Mouse (Mus musculus) liver, adult 2 months (tissue): Measurements from ENCODE around the gene Dnph1. TPM values are rescaled to one million over a fixed set of nuclear protein-coding genes. Genes with fewer than 3 reads are reported as not detected.
"Not testable (repeated sequence)": the region's sequence is repeated elsewhere in the genome, so short reads cannot be mapped to it uniquely, and the experiment has no call there.

Experiments
- DNase-seq: peaks from one replicate; pipeline ENCODE4 v3.0.0-alpha.2; 2011; ENCODE audit warnings: low read depth, low spot score; ENCODE audit errors: extremely low read depth
- H3K27ac ChIP-seq: fragments of 200-500 bp; replicated peaks from 2 replicates; pipeline ENCODE4 v1.5.1; 2012; ENCODE audit warnings: low read depth, mild to moderate bottlenecking, control low read depth, inconsistent platforms, low read length; ENCODE audit not compliant: insufficient read depth
- H3K27me3 ChIP-seq: fragments of 200-500 bp; 2 replicates; pipeline ENCODE4 v1.6.1; 2012; ENCODE audit warnings: mild to moderate bottlenecking, moderate library complexity, low read length, inconsistent platforms; ENCODE audit not compliant: control insufficient read depth, insufficient read depth
- H3K36me3 ChIP-seq: fragments of 200-500 bp; 2 replicates; pipeline ENCODE4 v1.6.1; 2012; ENCODE audit warnings: low read length, inconsistent platforms; ENCODE audit not compliant: control insufficient read depth, insufficient read depth
- H3K4me1 ChIP-seq: fragments of 200-500 bp; 2 replicates; pipeline ENCODE4 v1.6.1; 2011; ENCODE audit warnings: low read length; ENCODE audit not compliant: control insufficient read depth, insufficient read depth
- H3K4me3 ChIP-seq: fragments of 200-500 bp; 2 replicates; pipeline ENCODE4 v1.5.1; 2011; ENCODE audit warnings: low read depth, mild to moderate bottlenecking, control low read depth, low read length, moderate library complexity; ENCODE audit not compliant: insufficient read depth
- H3K79me2 ChIP-seq: fragments of 200-500 bp; 2 replicates; pipeline ENCODE4 v1.6.1; 2012; ENCODE audit warnings: inconsistent platforms, mild to moderate bottlenecking, low read length, moderate library complexity; ENCODE audit not compliant: control insufficient read depth, insufficient read depth
- H3K9ac ChIP-seq: fragments of 200-500 bp; 2 replicates; pipeline ENCODE4 v1.6.1; 2012; ENCODE audit warnings: low read depth, mild to moderate bottlenecking, control low read depth, inconsistent platforms, low read length
- CTCF ChIP-seq: fragments of 200-500 bp; IDR thresholded peaks from 2 replicates; pipeline ENCODE4 v1.5.1; 2011; ENCODE audit warnings: low read depth, low read length, control low read depth
- POLR2A ChIP-seq: fragments of 200-500 bp; IDR thresholded peaks from 2 replicates; pipeline ENCODE4 v1.6.1; 2011; ENCODE audit warnings: low read length, control low read depth; ENCODE audit not compliant: insufficient read depth; ENCODE audit errors: extremely low read depth
- WGBS: fragments of 180-500 bp; shearing (Covaris S2); methylation state at CpG from one replicate; pipeline ENCODE4 v1.1.7; 2018; 5-methylcytosine and 5-hydroxymethylcytosine counted together
- polyA plus RNA-seq: library from polyadenylated mRNA; depleted of rRNA; stranded (reverse); fragments of >200 nt; gene quantifications from 2 replicates; pipeline ENCODE4 v1.2.3, GENCODE M21; 2012
- total RNA-seq: library from RNA; depleted of rRNA; stranded (reverse); fragments of >200 nt; gene quantifications from 2 replicates; pipeline ENCODE4 v1.2.3, GENCODE M21; 2014

The Dnph1 gene
- total and polyA plus RNA-seq, 2 experiments = 9.0 to 13.3 TPM

- TF ChIP-seq POLR2A (no peak), CTCF (no peak)
- DNase-seq = no peak
- no peaks in the 10 kb centered on the region for H3K36me3 ChIP-seq
- 0 out of 2 replicates have a peak, but pooled peaks cover 3% of the 10 kb centered on the region for H3K4me1 ChIP-seq
- no peak overlapping the region for H3K9ac ChIP-seq
- peaks cover 5% of the 10 kb centered on the region; the same call in 1 of the 2 replicates for H3K27me3 ChIP-seq
- no peak overlapping the region for H3K4me3 ChIP-seq
- 13% methylated on average over 21 of the region's 22 CpGs for WGBS
- H3K79me2 ChIP-seq = no peaks in the 10 kb centered on the region
- H3K27ac ChIP-seq = no peak overlapping the region
Measured at GRCm38 (mm10) chr17:46486995-46487394, 9.5 kb upstream of the Dnph1 start.

DNA sequence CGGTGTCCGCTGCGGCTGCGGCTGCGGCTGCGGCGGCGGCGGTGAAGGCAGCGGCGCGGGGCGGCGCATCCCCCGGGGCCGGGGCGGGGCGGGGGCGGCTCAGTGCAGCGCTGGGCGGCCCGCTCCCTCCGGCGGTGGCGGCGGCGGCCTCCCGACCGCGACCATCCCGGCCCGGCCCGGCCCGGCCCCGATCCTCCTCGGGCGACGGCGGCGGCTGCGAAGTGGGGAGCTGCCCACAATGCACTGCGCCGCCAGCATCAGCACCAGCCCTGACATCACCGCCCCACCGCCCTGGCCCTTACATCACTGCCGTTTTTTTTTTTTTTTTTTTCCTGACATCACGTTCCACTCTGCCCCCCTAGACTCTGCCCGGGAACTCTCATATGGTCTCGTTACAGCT is 9.1 kb upstream of the Dnph1 start, which contains the start of gene Ttbk1:
Gene Ttbk1 (minus strand): TSS at position 245 of the 400 bp plus-strand sequence.
- WGBS = 5% methylated on average over 44 of the region's 49 CpGs
- Histone ChIP-seq H3K79me2 (no peaks in the 10 kb centered on the region), H3K27ac (no peak within 1 kb of the TSS), H3K4me1 (0 out of 2 replicates have a peak, but pooled peaks cover 3% of the 10 kb centered on the region), H3K9ac (no peak within 1 kb of the TSS), H3K4me3 (no peak within 1 kb of the TSS), H3K27me3 (peaks cover 5% of the 10 kb centered on the region; the same call in 1 of the 2 replicates), H3K36me3 (no peaks in the 10 kb centered on the region)
- TF ChIP-seq CTCF (no peak), POLR2A (no peak)
- DNase-seq = no peak

DNA sequence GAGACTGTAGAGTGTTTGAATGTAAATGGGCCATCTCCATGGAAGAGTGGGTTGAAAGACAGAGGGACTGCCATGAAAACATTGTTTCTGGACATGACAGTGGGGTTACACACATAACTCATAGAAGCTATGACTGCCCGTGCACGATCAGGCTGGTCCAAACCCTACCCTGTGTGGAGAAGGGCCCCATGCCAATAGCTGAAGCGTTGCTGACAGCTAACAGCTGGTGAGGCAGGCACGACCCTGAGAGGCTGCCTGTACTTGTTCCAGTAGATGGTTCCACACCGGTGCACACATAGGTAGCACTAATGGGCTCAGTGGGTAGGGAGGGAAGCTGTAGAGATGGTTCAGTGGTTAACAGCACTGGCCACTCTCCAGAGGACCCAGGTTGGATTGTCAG is 1.0 kb upstream of the Dnph1 start:
- Histone ChIP-seq H3K4me3 (no peak overlapping the region), H3K27ac (no peak overlapping the region), H3K79me2 (no peaks in the 10 kb centered on the region), H3K27me3 (no peaks in the 10 kb centered on the region), H3K36me3 (no peaks in the 10 kb centered on the region), H3K9ac (no peak overlapping the region), H3K4me1 (0 out of 2 replicates have a peak, but pooled peaks cover 3% of the 10 kb centered on the region)
- TF ChIP-seq POLR2A (no peak), CTCF (no peak)
- WGBS = 87% methylated on average over 5 of the region's 5 CpGs
- DNase-seq = no peak

DNA sequence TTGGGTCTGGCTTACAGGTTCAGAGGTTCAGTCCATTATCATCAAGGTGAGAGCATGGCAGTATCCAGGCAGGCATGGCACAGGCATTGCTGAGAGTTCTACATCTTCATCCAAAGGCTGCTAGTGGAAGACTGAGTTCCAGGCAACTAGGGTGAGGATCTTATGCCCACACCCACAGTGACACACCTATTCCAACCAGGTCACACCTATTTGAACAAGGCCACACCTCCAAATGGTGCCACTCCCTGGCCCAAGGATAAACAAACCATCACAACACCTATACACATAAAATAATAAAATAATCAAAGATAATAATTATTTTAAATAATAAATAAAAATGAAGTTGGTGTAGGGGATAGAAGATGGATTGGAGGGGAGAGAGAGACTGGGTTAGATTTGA is 430 bp upstream of the Dnph1 start:
- not testable (repeated sequence) for DNase-seq, H3K9ac ChIP-seq, H3K4me3 ChIP-seq

DNA sequence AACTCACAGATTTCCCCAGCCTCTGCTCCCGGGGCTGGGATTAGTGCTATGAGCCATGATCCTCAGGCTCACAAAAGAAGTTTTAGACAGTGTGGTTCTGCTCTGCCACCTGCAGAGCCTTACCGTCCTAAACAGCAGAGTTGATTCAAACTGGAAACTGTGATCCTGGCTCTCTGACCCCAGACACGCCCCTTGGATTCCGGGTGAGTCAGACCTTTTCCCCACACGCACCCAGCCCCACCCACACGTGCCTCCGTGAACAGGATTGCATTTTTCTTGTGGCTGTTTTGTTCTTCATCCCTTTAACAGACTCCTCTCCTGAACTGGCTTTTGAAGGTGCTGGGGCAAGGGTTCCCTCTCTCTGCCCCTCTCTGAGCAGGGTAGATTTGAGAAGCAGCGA is 1.4 kb downstream of the Dnph1 start:
- no peaks in the 10 kb centered on the region for H3K36me3 ChIP-seq
- H3K27me3 ChIP-seq = no peaks in the 10 kb centered on the region
- no peak overlapping the region for H3K4me3 ChIP-seq
- no peak overlapping the region for H3K9ac ChIP-seq
- H3K79me2 ChIP-seq = no peaks in the 10 kb centered on the region
- DNase-seq = no peak
- no peak overlapping the region for H3K27ac ChIP-seq
- TF ChIP-seq CTCF (no peak), POLR2A (no peak)
- 0 out of 2 replicates have a peak, but pooled peaks cover 3% of the 10 kb centered on the region for H3K4me1 ChIP-seq
- 68% methylated on average over 8 of the region's 8 CpGs for WGBS

More for the DNA sequence above, 430 bp upstream of the Dnph1 start:
- not testable (repeated sequence) for H3K4me1 ChIP-seq, H3K27me3 ChIP-seq, H3K27ac ChIP-seq, H3K79me2 ChIP-seq, H3K36me3 ChIP-seq

GRCm38 (mm10) chr17:46502775-46503174 is 6.3 kb downstream of the Dnph1 start:
- Histone ChIP-seq H3K4me1 (no peaks in the 10 kb centered on the region), H3K27me3 (no peaks in the 10 kb centered on the region), H3K27ac (no peak overlapping the region), H3K79me2 (no peaks in the 10 kb centered on the region), H3K9ac (no peak overlapping the region), H3K36me3 (no peaks in the 10 kb centered on the region), H3K4me3 (no peak overlapping the region)
- TF ChIP-seq CTCF (no peak), POLR2A (no peak)
- WGBS = 84% methylated on average over 2 of the region's 2 CpGs
- no peak for DNase-seq
